Mouse (Mus musculus): ENCODE measurements around the gene Rufy1. TPM values are rescaled to one million over a fixed set of nuclear protein-coding genes. Genes with fewer than 3 reads are reported as not detected.

The Rufy1 gene
- total RNA-seq, 2 experiments from 2014 or later: 29.8 to 29.9 TPM

DNA sequence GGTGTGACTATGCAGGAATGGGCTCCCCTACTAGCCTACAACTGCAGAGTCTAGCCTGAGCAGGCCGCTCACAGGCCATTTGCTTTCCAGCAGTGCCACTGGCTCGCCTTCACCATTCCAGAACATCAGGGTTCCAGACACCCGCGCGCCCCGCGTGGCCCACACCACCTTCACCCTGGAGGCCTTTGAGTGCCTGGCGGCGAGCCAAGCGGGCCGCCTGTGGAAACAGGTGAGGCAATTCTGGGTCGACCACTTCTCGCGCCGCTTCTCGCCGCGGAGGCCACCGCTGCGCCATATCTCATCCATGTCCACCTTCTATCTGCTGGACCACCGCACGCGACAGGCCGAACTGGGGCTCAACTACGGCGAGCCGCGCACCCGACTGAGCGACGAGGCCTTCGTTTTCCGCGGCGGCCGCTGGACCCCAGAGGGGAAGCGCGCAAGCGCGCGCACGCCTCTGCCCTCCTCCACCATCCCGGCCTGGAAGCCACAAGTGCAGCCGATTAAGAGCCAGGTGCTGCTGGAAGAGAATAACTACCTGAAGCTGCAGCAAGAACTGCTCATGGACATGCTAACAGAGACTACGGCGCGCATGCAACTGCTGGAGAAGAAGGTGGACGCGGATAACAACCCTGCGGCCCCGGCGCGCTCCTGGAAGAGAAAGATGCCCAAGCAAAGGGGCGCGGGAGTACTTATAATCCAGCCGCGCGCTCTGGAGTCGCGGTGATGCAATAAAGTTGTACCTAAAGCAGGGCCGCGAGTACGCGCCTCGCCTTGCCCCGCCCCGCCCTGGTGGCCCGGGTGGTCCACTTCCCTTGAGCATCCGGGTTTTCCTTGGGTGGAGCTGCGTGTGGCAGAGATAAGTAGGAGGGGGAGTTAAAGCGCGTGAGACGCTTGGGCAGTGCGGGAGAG, 71.7 kb downstream of the Rufy1 start:
- intact Hi-C loops (cut with DNase I): no loop called here
- DNase-seq: peak; percentile 19 to 33

DNA sequence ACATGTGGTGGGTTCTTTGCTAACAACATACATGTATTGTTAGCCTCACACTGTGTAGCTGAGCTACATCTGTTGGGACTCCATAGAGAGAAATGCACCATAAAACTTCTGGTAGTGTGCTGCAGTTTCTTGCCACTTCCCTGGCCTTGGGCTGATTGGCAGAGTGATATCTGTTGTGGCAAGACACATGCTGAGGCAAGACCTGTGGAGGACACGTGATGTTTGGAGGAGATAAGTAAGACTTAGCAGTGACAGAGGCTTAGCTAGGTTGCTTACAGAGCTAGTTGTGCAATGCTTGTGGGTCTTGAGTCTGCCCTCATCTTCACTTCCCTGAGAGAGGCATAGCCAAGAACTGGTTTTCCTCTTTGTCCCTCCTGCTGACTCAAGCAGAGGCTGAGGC, 75.5 kb downstream of the Rufy1 start:
- DNase-seq: no peak
- intact Hi-C loops (cut with DNase I): no loop called here

DNA sequence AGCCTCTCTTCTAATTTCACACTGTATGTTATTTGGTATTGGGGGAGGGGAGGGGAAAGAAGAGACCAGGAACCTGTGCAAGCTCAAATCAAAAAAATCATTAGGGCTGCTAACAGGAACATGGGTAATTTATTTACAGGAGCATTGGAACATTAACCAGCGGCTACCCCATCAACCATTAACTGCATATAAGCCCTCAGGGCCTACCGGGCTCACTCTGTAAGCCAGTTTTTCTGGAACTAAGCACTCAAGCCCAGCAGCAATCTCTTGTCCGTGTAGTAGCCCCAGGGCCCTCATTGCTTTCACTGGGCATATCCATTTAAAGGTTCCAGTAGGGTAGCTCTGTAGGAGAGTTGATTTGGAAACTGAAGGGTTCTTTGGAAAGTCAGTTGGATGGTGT, 76.1 kb downstream of the Rufy1 start:
- intact Hi-C loops (cut with DNase I): no loop called here

DNA sequence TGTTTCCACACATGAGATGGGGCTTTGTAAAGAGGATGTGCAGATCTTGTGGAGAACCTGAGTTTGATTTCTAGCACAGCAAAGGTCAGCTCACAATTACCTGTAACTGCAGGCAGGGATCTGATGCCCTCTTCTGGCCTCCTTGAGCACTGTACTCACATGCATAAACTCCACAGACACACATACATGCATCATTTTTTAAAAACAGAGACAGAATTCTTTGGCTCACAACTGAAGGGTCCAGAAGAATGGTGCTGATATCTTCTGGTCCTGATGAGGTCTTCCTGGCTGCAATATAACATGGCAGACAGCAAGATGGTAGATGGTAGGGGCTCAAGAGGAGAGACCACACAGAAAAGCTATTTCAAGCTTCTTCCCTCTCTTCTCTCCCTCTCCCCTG, 76.8 kb downstream of the Rufy1 start, which contains the start of gene Cby3:
TSS of gene Cby3 (plus strand) at position 301 of the 400 bp plus-strand sequence.
- DNase-seq: no peak
- intact Hi-C loops (cut with DNase I): no loop called here

More for the DNA sequence above, 76.1 kb downstream of the Rufy1 start:
- DNase-seq: no peak

DNA sequence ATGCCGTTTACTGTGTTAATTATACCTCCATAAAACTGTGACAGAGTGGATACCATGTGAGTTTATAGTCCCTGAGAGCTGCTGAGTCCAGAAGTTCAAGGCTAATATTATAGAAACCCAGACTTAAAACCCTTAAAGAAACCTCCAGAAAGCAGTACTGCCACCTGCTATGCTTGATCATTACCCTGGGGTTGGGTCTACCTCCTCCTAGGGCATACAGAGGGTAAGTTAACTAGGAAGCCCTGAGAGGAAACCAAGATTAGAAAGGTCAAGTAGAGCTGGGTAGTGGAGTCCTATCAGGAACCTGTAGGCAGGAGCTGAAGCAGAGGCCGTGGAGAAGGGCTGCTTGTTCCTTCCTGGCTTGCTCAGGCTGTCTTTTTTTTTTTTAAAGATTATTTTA, 78.7 kb downstream of the Rufy1 start:
- intact Hi-C loops (cut with DNase I): no loop called here
- DNase-seq: no peak

DNA sequence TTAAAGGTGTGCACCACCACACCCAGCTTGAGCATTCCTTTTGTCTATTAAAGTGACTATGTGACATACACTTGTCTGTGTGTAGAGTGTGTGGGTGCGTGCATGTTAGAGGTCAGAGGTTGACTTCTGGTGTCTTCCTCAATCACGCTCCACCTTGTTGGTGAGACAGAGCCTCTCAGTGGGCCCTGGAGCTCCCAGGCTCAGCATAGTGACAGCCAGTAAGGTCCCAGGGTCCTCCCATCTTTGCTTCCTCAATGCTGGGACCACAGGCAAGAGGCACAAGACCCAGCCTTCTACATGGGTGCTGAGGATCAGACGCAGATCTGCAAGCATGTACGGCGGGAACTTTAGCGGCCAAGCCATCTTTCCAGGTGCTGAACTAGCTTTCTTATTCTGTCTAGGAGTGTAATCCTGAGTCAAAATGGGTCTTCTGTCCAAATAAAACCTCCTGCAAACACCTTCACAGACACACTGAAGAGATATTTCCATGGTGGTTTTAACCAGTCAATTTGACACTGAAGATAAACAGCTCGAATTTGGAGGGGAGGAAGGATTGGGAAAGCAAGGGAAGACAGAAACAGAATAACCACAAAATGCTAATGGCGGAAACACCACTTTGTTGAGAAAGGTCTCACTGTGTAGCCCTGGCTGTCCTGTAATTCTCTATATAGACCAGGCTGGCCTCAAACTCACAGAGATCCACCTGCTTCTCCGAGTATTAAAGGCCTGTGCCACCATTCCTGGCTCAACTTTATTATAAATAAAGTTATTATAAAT, 84.5 kb downstream of the Rufy1 start:
- DNase-seq: no peak

DNA sequence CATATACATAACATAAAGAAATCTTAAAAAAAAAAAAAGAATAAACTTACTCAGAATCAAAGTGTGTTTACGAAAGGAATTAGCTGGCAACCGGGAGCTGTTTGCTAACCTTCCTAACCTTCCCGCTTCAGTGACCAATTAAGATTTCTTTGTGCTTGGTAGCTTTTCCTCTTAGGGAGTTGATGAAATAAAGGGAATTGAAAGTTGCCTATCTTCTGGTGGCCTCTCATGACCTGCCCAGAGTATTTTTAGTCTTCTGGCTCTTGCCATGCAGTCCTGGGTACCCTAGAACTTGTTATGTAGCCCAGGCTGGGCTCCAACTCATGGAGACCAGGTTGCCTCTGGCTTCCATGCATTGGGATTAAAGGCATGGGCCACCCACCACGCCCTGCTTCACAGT, 85.4 kb downstream of the Rufy1 start:
- no peak for DNase-seq
- intact Hi-C loops (cut with DNase I): no loop called here

More for the DNA sequence above, 84.5 kb downstream of the Rufy1 start:
- intact Hi-C loops (cut with DNase I): no loop called here

Small RNAs within 50 kb of the gene (microRNA-seq; reads per million reads assigned to microRNA genes)
- 0 reads per million in 2 experiments for gene Mir804 (ENCODE audit: borderline number of aligned reads in 2 of 2)

Other genes starting within 250 kb of the Rufy1 start
- gene Sqstm1, start 220.3 kb downstream of the Rufy1 start, total RNA-seq (2021): 100 to 1,000 TPM; 379 to 464 TPM
- 10 to 100 TPM; 84.5 to 87.8 TPM for gene Mgat4b, start 220.2 kb downstream of the Rufy1 start, total RNA-seq (2021)
- 1 to 10 TPM; 5.5 to 8.6 TPM for gene Ltc4s, start 192.5 kb downstream of the Rufy1 start, total RNA-seq (2021)
- gene Maml1, start 138.8 kb downstream of the Rufy1 start, total RNA-seq (2021): 10 to 100 TPM; 11.5 to 11.8 TPM
- 100 to 1,000 TPM; 301 to 316 TPM for gene Canx, start 105.5 kb downstream of the Rufy1 start, total RNA-seq (2021)
- not detected for gene Cby3, start 76.7 kb downstream of the Rufy1 start, total RNA-seq (2021)
- 100 to 1,000 TPM in 1 of 2 experiments, 10 to 100 TPM in 1; 97.8 to 106 TPM for gene Hnrnph1, start 54.1 kb downstream of the Rufy1 start, total RNA-seq (2021)
- gene Adamts2, start 171.0 kb upstream of the Rufy1 start, total RNA-seq (2021): 10 to 100 TPM; 16.3 to 18.7 TPM

Measured in heart, postnatal 36 days (tissue).